Mouse (Mus musculus) heart, adult 2 months (tissue): ENCODE measurements around the gene Hsfy2.

Experiments used
- CTCF ChIP-seq: fragments of 200-600 bp; IDR thresholded peaks from 2 replicates; pipeline ENCODE4 v1.8.1; 2022; ENCODE audit warnings: antibody characterized with exemption, mild to moderate bottlenecking, moderate library complexity
- POLR2A ChIP-seq: fragments of 200-500 bp; IDR thresholded peaks from 2 replicates; pipeline ENCODE4 v1.6.1; 2011; ENCODE audit warnings: mild to moderate bottlenecking, low read depth, low read length, control low read depth; ENCODE audit not compliant: insufficient read depth

GRCm38 (mm10) chr1:56671241-56671945, 34.2 kb upstream of the Hsfy2 start:
- TF ChIP-seq POLR2A, result no peak
- TF ChIP-seq CTCF, result no peak
